Mouse (Mus musculus) midbrain, embryonic 14.5 days (tissue): ENCODE results near the gene Zfp568. TPM values are rescaled to one million over a fixed set of nuclear protein-coding genes. Genes with fewer than 3 reads are reported as not detected.

Experiments used
- ATAC-seq: fragments of 200-750 bp; cut with Nextera tagmentation; 2 replicates; pipeline ENCODE4 v1.8.0; 2017; ENCODE audit warnings: moderate number of reproducible peaks, moderate library complexity; ENCODE audit not compliant: low FRiP score, low TSS enrichment
- DNase-seq: peaks from one replicate; pipeline ENCODE4 v3.0.0-alpha.2; 2015
- H3K27ac ChIP-seq: fragments of 300-500 bp; sonication (generic); replicated peaks from 2 replicates; pipeline ENCODE4 v1.5.1; 2014; ENCODE audit warnings: mild to moderate bottlenecking, low read depth, low read length, moderate library complexity
- H3K27me3 ChIP-seq: fragments of 300-500 bp; sonication (generic); 2 replicates; pipeline ENCODE4 v1.6.1; 2014; ENCODE audit warnings: low read length, control low read depth, mixed read lengths; ENCODE audit not compliant: control insufficient read depth, insufficient read depth
- H3K36me3 ChIP-seq: fragments of 300-500 bp; sonication (generic); 2 replicates; pipeline ENCODE4 v1.6.1; 2014; ENCODE audit warnings: low read length, control low read depth; ENCODE audit not compliant: control insufficient read depth, insufficient read depth
- H3K4me1 ChIP-seq: fragments of 300-500 bp; sonication (generic); 2 replicates; pipeline ENCODE4 v1.6.1; 2014; ENCODE audit warnings: mild to moderate bottlenecking, antibody characterized with exemption, low read length, control low read depth; ENCODE audit not compliant: control insufficient read depth, insufficient read depth
- H3K4me2 ChIP-seq: fragments of 300-500 bp; sonication (generic); 2 replicates; pipeline ENCODE4 v1.6.1; 2014; ENCODE audit warnings: mild to moderate bottlenecking, low read length, moderate library complexity
- H3K4me3 ChIP-seq: fragments of 300-500 bp; sonication (generic); replicated peaks from 2 replicates; pipeline ENCODE4 v1.5.1; 2014; ENCODE audit warnings: low read depth, low read length
- H3K9ac ChIP-seq: fragments of 300-500 bp; sonication (generic); replicated peaks from 2 replicates; pipeline ENCODE4 v1.6.1; 2014; ENCODE audit warnings: mild to moderate bottlenecking, low read length, moderate library complexity
- H3K9me3 ChIP-seq: fragments of 300-500 bp; sonication (generic); 2 replicates; pipeline ENCODE4 v1.6.1; 2016; ENCODE audit warnings: low read length, control low read depth, mixed read lengths; ENCODE audit not compliant: control insufficient read depth
- WGBS: fragments of 180-500 bp; shearing (Covaris S2); extraction: QIAGEN DNeasy Blood & Tissue Kit; methylation state at CpG from one replicate; pipeline ENCODE4 v1.1.7; 2014; 5-methylcytosine and 5-hydroxymethylcytosine counted together
- polyA plus RNA-seq: library from polyadenylated mRNA; unstranded; fragments of >200 nt; fragmentation: Nextera tagmentation; extraction: Ambion mirVana; gene quantifications from 2 replicates; pipeline ENCODE4 v1.2.1, GENCODE M21; 2014

Gene Zfp568
- 3.3 and 5.5 TPM in 2 replicates for polyA plus RNA-seq

DNA sequence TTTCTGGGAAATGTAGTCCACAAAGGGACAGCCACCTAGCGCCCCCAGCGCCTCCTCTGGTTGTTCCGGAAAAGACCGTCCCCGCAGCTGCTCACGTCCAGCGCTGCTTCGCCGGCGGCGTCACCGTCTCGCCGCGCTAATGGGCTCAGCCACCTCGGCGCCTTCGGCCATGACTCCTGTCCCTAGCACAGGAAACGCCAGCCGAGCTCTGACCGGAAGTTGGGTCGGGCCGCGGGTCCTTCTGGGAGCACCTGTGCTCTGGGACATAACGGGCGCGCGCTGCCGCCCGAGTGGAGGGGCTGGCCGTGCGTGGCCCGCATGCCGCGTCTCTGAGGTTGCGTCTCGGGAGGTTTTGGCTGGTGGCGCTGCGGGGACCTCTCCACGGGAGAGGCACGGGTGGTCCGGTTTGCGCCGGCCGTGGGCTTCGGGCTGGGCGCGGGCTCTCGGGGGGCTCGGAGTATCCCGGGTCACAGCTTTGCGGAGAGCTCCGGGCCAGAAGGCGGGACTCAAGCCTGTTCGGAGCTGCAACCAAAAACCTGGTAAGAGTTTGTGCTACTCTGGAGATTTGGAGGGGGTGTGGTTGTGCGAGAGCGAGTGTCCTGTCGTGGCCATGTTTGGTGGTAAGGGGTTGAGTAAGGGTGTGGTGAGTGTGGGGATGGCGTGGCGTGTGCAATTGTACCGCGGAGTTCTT is at the start of gene Zfp568:
Zfp568 (plus strand) TSS at position 266 of the 691 bp plus-strand sequence.
- ATAC-seq (peak; percentile 91), DNase-seq (peak; percentile 94)
- Histone ChIP-seq H3K4me3 (peak within 1 kb of the TSS; percentile 85), H3K36me3 (peaks cover 26% of the 10 kb centered on the region), H3K27me3 (no peaks in the 10 kb centered on the region), H3K4me2 (peak within 1 kb of the TSS; percentile 61), H3K4me1 (peaks cover 14% of the 10 kb centered on the region; the same call in 1 of the 2 replicates), H3K9me3 (no peaks in the 10 kb centered on the region), H3K9ac (peak within 1 kb of the TSS; percentile 85), H3K27ac (peak within 1 kb of the TSS; percentile 90)
- WGBS, result under 1% methylated on average over 62 of the region's 62 CpGs

DNA sequence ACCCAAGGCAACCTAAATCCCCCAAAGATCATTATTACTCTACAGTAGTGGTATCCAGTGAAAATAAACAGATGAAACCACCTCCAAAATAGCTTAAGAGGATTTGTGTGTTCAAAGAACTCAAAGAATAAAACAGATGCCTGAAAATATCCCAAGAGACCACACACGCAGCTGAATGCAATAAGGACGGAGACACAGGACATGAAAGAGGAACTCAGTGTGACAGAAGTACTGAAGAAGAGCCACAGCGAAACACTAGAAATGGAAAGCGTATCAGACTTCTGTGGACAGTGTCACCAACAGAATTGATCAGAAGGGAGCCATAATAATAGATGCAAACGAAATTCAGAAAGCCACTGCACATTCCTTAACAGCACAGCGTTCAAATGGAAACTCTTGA is 44.9 kb upstream of the Zfp568 start:
- Histone ChIP-seq H3K9me3 (no peaks in the 10 kb centered on the region), H3K27ac (no peak overlapping the region), H3K4me1 (no peaks in the 10 kb centered on the region), H3K9ac (no peak overlapping the region), H3K27me3 (no peaks in the 10 kb centered on the region), H3K36me3 (peaks cover 67% of the 10 kb centered on the region), H3K4me2 (no peak overlapping the region), H3K4me3 (no peak overlapping the region)
- WGBS, result 69% methylated on average over 6 of the region's 6 CpGs
- no peak for ATAC-seq
- no peak for DNase-seq

- Histone ChIP-seq H3K27ac (no peak overlapping the region), H3K4me3 (no peak overlapping the region), H3K9ac (no peak overlapping the region), H3K4me2 (no peak overlapping the region), H3K27me3 (no peaks in the 10 kb centered on the region), H3K4me1 (no peaks in the 10 kb centered on the region), H3K9me3 (no peaks in the 10 kb centered on the region), H3K36me3 (peaks cover 51% of the 10 kb centered on the region)
- DNase-seq (no peak), ATAC-seq (no peak)
- 94% methylated on average over 11 of the region's 11 CpGs for WGBS
Observed at GRCm38 (mm10) chr7:29941027-29941426, 42.7 kb upstream of the Zfp568 start.

GRCm38 (mm10) chr7:29942740-29943139 is 41.0 kb upstream of the Zfp568 start:
- Histone ChIP-seq H3K27ac (no peak overlapping the region), H3K4me2 (no peak overlapping the region), H3K27me3 (no peaks in the 10 kb centered on the region), H3K4me1 (no peaks in the 10 kb centered on the region), H3K36me3 (peaks cover 37% of the 10 kb centered on the region), H3K9me3 (no peaks in the 10 kb centered on the region), H3K4me3 (no peak overlapping the region), H3K9ac (no peak overlapping the region)
- no peak for ATAC-seq
- 51% methylated on average over 2 of the region's 2 CpGs for WGBS
- DNase-seq, result no peak

DNA sequence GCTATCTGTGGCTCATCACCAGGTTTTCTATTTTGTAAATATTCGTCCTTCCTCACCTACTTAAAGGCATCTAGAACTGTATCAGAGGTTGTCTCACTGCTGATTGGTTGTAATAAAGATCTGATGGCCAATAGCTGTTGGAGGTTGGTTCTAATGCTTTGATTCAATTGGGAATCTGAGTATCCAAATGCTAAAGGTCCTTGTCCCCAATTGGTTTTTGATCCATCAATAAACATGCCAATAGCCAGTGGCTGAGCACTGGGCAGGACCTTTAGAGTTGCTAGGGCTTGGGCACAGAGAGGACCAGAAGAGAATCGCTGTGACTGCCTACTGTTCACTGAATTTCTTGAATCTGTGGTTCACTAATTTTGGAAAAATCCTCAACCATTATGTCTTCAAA is 40.0 kb upstream of the Zfp568 start:
- no peak overlapping the region for H3K4me2 ChIP-seq
- DNase-seq (no peak), ATAC-seq (no peak)
- H3K27ac ChIP-seq, result no peak overlapping the region
- no peaks in the 10 kb centered on the region for H3K9me3 ChIP-seq
- H3K4me1 ChIP-seq, result no peaks in the 10 kb centered on the region
- no peak overlapping the region for H3K9ac ChIP-seq
- no peak overlapping the region for H3K4me3 ChIP-seq
- WGBS, result 67% methylated on average over 2 of the region's 2 CpGs
- H3K27me3 ChIP-seq, result no peaks in the 10 kb centered on the region
- H3K36me3 ChIP-seq, result peaks cover 44% of the 10 kb centered on the region

DNA sequence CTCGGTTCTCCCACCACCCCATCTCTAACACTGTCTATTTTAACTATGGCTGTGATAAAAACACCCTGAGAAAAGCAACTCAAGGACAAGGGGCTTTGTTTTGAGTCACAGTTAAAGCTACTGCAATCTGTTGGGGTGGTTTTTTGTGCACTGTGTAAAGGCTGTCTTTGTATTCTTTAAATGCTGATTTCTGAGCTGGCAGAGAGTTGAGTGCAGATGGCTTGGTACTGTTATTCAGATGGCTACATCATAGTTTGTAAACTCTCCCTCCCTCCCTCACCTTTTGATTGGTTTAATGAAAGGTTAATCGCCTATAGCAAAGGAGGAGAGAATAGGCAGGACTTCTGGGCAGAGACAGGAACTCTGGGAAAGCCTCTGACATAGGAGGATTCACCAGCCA is 39.6 kb upstream of the Zfp568 start:
- Histone ChIP-seq H3K27me3 (no peaks in the 10 kb centered on the region), H3K4me1 (no peaks in the 10 kb centered on the region), H3K9me3 (no peaks in the 10 kb centered on the region), H3K27ac (no peak overlapping the region), H3K9ac (no peak overlapping the region), H3K4me3 (no peak overlapping the region), H3K36me3 (peaks cover 44% of the 10 kb centered on the region), H3K4me2 (no peak overlapping the region)
- no peak for DNase-seq
- no peak for ATAC-seq
- WGBS, result 83% methylated on average over 2 of the region's 2 CpGs

- H3K4me3 ChIP-seq, result peak overlapping the region; percentile 78
- H3K4me1 ChIP-seq, result peaks cover 8% of the 10 kb centered on the region; the same call in 1 of the 2 replicates
- no peaks in the 10 kb centered on the region for H3K27me3 ChIP-seq
- ATAC-seq (no peak), DNase-seq (peak; percentile 27)
- peaks cover 23% of the 10 kb centered on the region for H3K36me3 ChIP-seq
- 46% methylated on average over 10 of the region's 10 CpGs for WGBS
- H3K27ac ChIP-seq, result peak overlapping the region; percentile 95
- H3K4me2 ChIP-seq, result peak overlapping the region; percentile 58
- H3K9ac ChIP-seq, result peak overlapping the region; percentile 95
- no peaks in the 10 kb centered on the region for H3K9me3 ChIP-seq
Observed at GRCm38 (mm10) chr7:29953086-29953485, 30.7 kb upstream of the Zfp568 start.

DNA sequence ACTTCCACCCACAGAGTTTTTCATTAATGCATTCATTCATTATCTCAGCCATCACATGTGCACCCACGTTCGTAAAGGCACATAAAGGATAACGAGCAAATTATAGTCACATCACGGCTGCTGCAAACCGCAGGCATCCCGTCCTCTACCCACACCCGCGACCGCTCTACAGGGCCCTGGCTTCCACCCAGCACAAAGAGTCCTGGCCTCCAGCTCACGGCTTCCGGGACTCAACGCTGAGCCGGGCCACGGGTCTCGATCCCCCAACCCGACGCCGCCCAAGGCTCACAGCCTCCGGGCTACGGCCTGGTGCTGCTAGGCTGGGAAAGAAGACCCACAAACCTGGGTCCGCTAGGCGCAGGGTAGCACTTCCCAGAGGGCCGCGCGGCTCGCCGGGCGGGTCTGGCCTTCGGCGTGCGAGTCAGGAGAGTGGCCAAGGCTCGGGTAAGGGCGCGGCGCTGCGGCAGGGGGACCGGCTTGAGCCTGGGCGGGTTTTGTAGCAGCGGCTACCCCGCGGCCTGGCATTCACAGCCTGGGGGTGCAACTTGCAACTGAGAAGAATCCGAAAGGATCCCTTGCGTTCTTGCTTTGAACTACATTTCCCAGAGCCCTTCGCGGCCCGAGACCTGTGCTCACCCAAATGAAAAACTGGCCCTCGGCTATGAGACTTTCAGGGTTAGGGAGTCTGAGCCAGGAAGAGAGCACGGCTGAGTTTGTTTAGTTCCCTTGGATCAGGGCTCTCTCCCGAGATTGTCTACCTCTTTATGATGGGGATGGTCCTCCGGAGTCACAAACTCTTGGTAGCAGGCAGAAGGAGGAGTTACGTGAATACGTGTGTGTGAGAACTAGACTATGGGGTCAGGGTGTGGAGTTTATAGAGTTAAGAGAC is 30.0 kb upstream of the Zfp568 start, which contains the start of gene Zfp74:
Zfp74 (minus strand) TSS at position 577 of the 889 bp plus-strand sequence.
- peak; percentile 89 for DNase-seq
- WGBS, result under 1% methylated on average over 52 of the region's 52 CpGs
- peak within 1 kb of the TSS; percentile 95 for H3K9ac ChIP-seq
- peaks cover 17% of the 10 kb centered on the region for H3K36me3 ChIP-seq
- H3K27me3 ChIP-seq, result no peaks in the 10 kb centered on the region
- ATAC-seq, result peak; percentile 86
- peak within 1 kb of the TSS; percentile 58 for H3K4me2 ChIP-seq
- H3K4me1 ChIP-seq, result peaks cover 8% of the 10 kb centered on the region; the same call in 1 of the 2 replicates
- peak within 1 kb of the TSS; percentile 95 for H3K27ac ChIP-seq
- H3K4me3 ChIP-seq, result peak within 1 kb of the TSS; percentile 78
- no peaks in the 10 kb centered on the region for H3K9me3 ChIP-seq
